Mouse (Mus musculus): Measurements from ENCODE around the gene Defb22.
A peak's percentile ranks its signal among the peaks of the same experiment; 100 is the strongest.

DNA sequence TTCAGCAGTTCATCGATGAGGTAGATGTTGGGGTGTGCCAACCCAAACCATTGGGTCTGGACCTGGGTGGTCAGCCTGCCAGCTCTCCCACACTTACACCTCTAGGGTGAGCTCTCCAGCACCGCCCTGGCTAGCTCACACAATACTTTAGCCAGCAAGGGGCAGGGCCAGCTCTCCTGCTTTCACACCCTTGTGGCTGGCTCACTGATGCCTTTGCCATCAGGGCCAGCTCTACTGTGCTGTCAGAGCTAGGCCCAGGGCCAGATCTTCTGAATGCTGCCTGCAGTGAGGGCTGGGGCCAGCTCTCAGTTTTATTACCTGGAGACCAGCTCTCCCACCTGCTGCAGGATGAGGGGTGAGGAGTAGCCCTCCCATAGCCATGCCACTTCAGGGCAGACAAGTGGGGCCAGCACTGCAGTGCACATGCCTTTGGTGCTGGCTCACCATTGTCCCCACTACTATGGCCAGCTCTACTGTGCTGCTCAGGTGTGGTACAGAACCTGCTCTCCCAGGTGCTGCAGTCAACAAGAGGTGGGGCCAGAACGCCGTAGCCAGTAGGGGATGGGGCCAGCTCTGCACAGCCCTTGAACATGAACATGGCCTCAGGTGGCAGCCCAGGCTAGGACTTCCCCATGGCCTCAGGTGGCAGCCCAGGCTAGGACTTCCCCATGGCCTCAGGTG is 37.7 kb downstream of the Defb22 start:
- TF ChIP-seq CTCF (IDR thresholded peaks at IDR 0.05), result peak; percentile 22; the same call in 1 of the 2 replicates
- TF ChIP-seq POLR2A (IDR thresholded peaks at IDR 0.05; ENCODE audit: insufficient read depth, low read depth, low read length), result no peak

Measured in heart, adult 2 months (tissue).